Mouse (Mus musculus) thymus, adult 2 months (tissue): ENCODE measurements around the gene Trappc2l.

Source experiments
- CTCF ChIP-seq: fragments of 200-500 bp; IDR thresholded peaks from 2 replicates; pipeline ENCODE4 v1.5.1; 2012; ENCODE audit warnings: mild to moderate bottlenecking, control low read depth, low read length, moderate library complexity, borderline replicate concordance; ENCODE audit not compliant: control insufficient read depth, poor library complexity, insufficient read depth; ENCODE audit errors: extremely low read depth
- POLR2A ChIP-seq: fragments of 200-500 bp; IDR thresholded peaks from 2 replicates; pipeline ENCODE4 v1.6.1; 2012; ENCODE audit warnings: mild to moderate bottlenecking, low read length, control low read depth, moderate library complexity; ENCODE audit not compliant: control insufficient read depth, poor library complexity, insufficient read depth; ENCODE audit errors: extremely low read depth

- no peak for TF ChIP-seq POLR2A
- no peak for TF ChIP-seq CTCF
These were observed 43.3 kb upstream of the Trappc2l start for GRCm38 (mm10) chr8:122568109-122568504.
